Mouse (Mus musculus): ENCODE results near the gene Foxc2. TPM values are rescaled to one million over a fixed set of nuclear protein-coding genes. Genes with fewer than 3 reads are reported as not detected.

The Foxc2 gene
- 6.5 and 7.6 TPM in 2 replicates for polyA plus RNA-seq (2015; fragmentation: Nextera tagmentation; extraction: Ambion mirVana)

GRCm38 (mm10) chr8:121115948-121116347 is at the start of gene Foxc2:
Foxc2 (plus strand) TSS chr8:121116171.
- peaks cover 97% of the 10 kb centered on the region for H3K27me3 ChIP-seq
- H3K4me1 ChIP-seq (replicated peaks), result peaks cover 18% of the 10 kb centered on the region
- no peaks in the 10 kb centered on the region for H3K9me3 ChIP-seq
- ATAC-seq (ENCODE audit: low read depth), result 0 out of 2 replicates have a peak, but pooled peaks have one; percentile 41
- under 1% methylated on average over 25 of the region's 25 CpGs for WGBS
- peak within 1 kb of the TSS; percentile 73 for H3K27ac ChIP-seq (replicated peaks)
- H3K4me2 ChIP-seq, result peak within 1 kb of the TSS; percentile 59
- H3K9ac ChIP-seq, result peak within 1 kb of the TSS; percentile 61
- peak within 1 kb of the TSS; percentile 41 for H3K4me3 ChIP-seq
- H3K36me3 ChIP-seq, result no peaks in the 10 kb centered on the region

DNA sequence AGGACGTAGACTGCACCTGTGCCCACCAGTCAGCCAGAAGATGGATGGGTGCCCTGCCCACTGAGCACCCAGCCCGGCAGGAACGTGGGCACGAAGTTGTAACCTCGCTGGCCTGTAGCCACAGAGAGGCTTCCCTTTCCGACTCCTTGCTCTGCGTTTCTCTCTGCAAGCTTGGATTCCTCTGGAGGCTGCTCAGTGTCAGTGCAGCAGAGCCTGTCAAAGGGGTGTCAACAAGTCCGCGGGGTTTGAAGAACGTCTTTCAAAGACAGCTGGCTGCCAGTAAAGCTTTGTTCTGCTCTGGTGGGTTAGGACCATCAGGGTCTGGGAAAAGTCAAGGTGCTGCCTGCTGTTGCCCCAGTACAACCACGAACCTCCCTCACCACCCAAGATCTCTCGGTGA is 44.5 kb upstream of the Foxc2 start:
- Histone ChIP-seq H3K9ac (no peak overlapping the region), H3K36me3 (no peaks in the 10 kb centered on the region), H3K27ac (replicated peaks) (no peak overlapping the region), H3K4me3 (no peak overlapping the region), H3K27me3 (peaks cover 89% of the 10 kb centered on the region), H3K4me1 (replicated peaks) (peaks cover 17% of the 10 kb centered on the region), H3K4me2 (no peak overlapping the region), H3K9me3 (no peaks in the 10 kb centered on the region)
- 3% methylated on average over 12 of the region's 12 CpGs for WGBS
- no peak for ATAC-seq (ENCODE audit: low read depth)

GRCm38 (mm10) chr8:121072406-121073130 is 43.4 kb upstream of the Foxc2 start:
- Histone ChIP-seq H3K4me1 (replicated peaks) (peaks cover 17% of the 10 kb centered on the region), H3K4me2 (no peak overlapping the region), H3K9ac (no peak overlapping the region), H3K4me3 (no peak overlapping the region), H3K36me3 (no peaks in the 10 kb centered on the region), H3K27ac (replicated peaks) (no peak overlapping the region), H3K9me3 (no peaks in the 10 kb centered on the region), H3K27me3 (peaks cover 98% of the 10 kb centered on the region)
- no peak for ATAC-seq (ENCODE audit: low read depth)
- 8% methylated on average over 11 of the region's 11 CpGs for WGBS

DNA sequence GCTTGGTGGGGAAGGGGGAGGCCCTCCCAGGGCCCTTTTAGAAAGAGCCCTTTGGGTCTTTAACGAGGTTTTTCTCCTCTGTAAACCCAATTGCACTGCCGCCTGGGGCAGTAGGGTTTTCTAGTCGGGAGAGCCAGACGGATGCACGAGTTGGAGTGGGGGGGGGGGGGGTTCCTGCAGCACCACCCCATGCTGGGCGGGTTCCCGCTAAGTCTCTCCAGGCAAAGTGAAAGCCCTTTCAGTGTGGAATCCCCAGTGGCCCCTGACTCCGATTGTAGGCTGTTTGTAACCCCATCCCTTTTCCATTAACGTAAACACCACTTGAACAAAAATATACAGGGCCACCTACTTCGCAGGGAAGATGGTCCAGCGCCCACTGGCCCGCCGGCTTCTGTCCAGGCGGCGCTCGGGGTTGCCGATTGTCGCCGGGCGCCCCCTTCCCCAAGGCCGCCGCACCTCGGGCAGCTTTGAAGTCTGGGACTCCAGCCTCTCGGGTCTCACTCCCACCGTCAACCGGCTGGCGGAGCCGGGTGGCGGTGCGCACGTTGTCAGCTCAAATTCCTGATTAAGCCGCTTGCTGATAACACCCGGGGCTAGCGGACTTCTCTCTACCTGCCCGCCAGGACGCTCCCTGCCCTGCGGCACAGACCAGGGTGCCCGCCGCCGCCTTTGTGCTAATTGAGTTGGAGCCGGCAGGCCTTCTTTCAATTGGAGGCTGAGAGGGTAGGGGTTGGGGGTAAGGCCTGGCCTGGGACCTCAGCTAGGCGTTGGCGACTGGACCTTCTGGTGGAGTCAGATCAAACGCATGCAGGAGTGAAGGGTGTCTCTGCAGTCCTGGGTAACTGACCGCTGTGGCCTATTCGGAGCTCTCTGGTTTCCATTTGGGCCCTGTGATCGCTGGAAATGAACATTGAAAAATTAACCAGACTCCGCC is 42.5 kb upstream of the Foxc2 start:
- no peak for ATAC-seq (ENCODE audit: low read depth)
- Histone ChIP-seq H3K36me3 (no peaks in the 10 kb centered on the region), H3K4me1 (replicated peaks) (peaks cover 17% of the 10 kb centered on the region), H3K9ac (no peak overlapping the region), H3K27ac (replicated peaks) (no peak overlapping the region), H3K4me3 (no peak overlapping the region), H3K4me2 (peak overlapping the region; percentile 26; the same call in 1 of the 2 replicates), H3K27me3 (peaks cover 99% of the 10 kb centered on the region), H3K9me3 (0 out of 2 replicates have a peak, but pooled peaks cover 3% of the 10 kb centered on the region)
- under 1% methylated on average over 48 of the region's 48 CpGs for WGBS

DNA sequence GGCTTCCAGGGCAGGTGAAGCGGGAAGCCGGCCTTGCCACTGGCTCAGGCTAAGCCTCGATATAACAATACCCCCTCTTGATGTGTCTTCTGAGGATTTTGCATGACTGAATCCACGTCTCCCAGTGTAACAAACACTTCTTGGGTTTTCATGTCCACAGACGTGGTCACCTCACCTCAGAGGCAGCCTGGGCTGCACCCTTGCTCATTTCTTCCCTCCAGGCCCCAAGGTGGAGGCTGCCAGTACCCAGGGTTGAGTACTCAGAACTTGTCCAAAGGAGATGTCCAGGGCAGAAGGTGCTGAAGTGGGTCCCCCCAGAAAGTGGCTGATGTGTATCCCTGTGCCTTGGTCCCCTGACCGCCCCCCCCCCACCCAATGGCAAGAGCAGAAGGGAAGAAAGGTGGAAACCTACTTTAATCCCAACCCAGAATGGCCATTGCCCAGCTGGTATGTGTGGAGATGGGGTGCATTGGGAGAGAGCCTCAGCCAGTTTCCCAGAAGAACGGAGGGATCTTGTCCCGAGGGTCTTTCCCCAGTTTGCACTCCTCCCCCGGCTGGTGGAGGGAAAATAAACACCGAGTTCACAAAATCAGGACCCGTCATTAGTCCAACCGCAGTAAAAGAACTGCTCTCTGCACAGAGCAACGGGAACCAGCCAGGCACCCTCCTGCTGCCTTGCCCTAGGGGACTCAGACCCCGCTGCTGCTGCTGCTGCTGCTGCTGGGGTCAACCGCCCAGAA is 41.7 kb upstream of the Foxc2 start:
- no peak for ATAC-seq (ENCODE audit: low read depth)
- Histone ChIP-seq H3K9me3 (0 out of 2 replicates have a peak, but pooled peaks cover 3% of the 10 kb centered on the region), H3K27me3 (peaks cover 99% of the 10 kb centered on the region), H3K9ac (no peak overlapping the region), H3K4me2 (no peak overlapping the region), H3K4me1 (replicated peaks) (peaks cover 17% of the 10 kb centered on the region), H3K27ac (replicated peaks) (no peak overlapping the region), H3K4me3 (no peak overlapping the region), H3K36me3 (no peaks in the 10 kb centered on the region)
- WGBS, result under 1% methylated on average over 15 of the region's 15 CpGs

DNA sequence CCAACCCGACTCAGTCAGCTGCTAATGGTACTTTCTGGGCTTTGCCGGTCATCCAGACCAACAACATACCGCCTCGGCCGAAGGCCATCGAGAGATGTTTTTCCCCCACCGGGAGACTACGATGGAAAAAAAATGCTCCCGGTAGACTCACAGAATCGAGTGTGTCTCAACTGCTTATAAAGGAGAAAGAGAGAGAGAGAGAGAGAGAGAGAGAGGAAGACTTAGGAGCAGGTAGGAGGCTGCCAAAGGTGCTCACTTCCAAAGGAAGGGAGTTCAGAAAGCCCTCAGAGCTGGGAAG is 41.2 kb upstream of the Foxc2 start:
- Histone ChIP-seq H3K9ac (no peak overlapping the region), H3K4me1 (replicated peaks) (peaks cover 17% of the 10 kb centered on the region), H3K4me3 (no peak overlapping the region), H3K27me3 (peaks cover 99% of the 10 kb centered on the region), H3K27ac (replicated peaks) (no peak overlapping the region), H3K9me3 (0 out of 2 replicates have a peak, but pooled peaks cover 3% of the 10 kb centered on the region), H3K4me2 (no peak overlapping the region), H3K36me3 (no peaks in the 10 kb centered on the region)
- no peak for ATAC-seq (ENCODE audit: low read depth)
- WGBS, result 1% methylated on average over 10 of the region's 10 CpGs

- under 1% methylated on average over 13 of the region's 13 CpGs for WGBS
These were observed 40.0 kb upstream of the Foxc2 start for GRCm38 (mm10) chr8:121075936-121076335.

GRCm38 (mm10) chr8:121076555-121076954 is 39.4 kb upstream of the Foxc2 start:
- H3K36me3 ChIP-seq, result no peaks in the 10 kb centered on the region
- H3K27ac ChIP-seq (replicated peaks), result no peak overlapping the region
- H3K9ac ChIP-seq, result no peak overlapping the region
- no peak overlapping the region for H3K4me3 ChIP-seq
- 0 out of 2 replicates have a peak, but pooled peaks cover 3% of the 10 kb centered on the region for H3K9me3 ChIP-seq
- H3K4me1 ChIP-seq (replicated peaks), result peaks cover 5% of the 10 kb centered on the region; the same call in 1 of the 2 replicates
- no peak overlapping the region for H3K4me2 ChIP-seq
- WGBS, result 2% methylated on average over 7 of the region's 7 CpGs
- no peak for ATAC-seq (ENCODE audit: low read depth)
- peaks cover 99% of the 10 kb centered on the region for H3K27me3 ChIP-seq

More at GRCm38 (mm10) chr8:121075936-121076335, 40.0 kb upstream of the Foxc2 start:
- no peak overlapping the region for H3K27ac ChIP-seq (replicated peaks)
- H3K36me3 ChIP-seq, result no peaks in the 10 kb centered on the region
- no peak overlapping the region for H3K4me3 ChIP-seq
- no peak overlapping the region for H3K4me2 ChIP-seq
- H3K27me3 ChIP-seq, result peaks cover 99% of the 10 kb centered on the region
- H3K9me3 ChIP-seq, result 0 out of 2 replicates have a peak, but pooled peaks cover 3% of the 10 kb centered on the region
- H3K9ac ChIP-seq, result no peak overlapping the region
- peaks cover 11% of the 10 kb centered on the region for H3K4me1 ChIP-seq (replicated peaks)
- no peak for ATAC-seq (ENCODE audit: low read depth)

GRCm38 (mm10) chr8:121078721-121079120 is 37.2 kb upstream of the Foxc2 start:
- 1% methylated on average over 14 of the region's 14 CpGs for WGBS
- H3K36me3 ChIP-seq, result no peaks in the 10 kb centered on the region
- 0 out of 2 replicates have a peak, but pooled peaks cover 3% of the 10 kb centered on the region for H3K9me3 ChIP-seq
- no peak overlapping the region for H3K27ac ChIP-seq (replicated peaks)
- peaks cover 11% of the 10 kb centered on the region for H3K4me1 ChIP-seq (replicated peaks)
- no peak overlapping the region for H3K9ac ChIP-seq
- no peak overlapping the region for H3K4me3 ChIP-seq
- no peak for ATAC-seq (ENCODE audit: low read depth)
- no peak overlapping the region for H3K4me2 ChIP-seq
- H3K27me3 ChIP-seq, result peaks cover 99% of the 10 kb centered on the region

GRCm38 (mm10) chr8:121079201-121079600 is 36.8 kb upstream of the Foxc2 start:
- Histone ChIP-seq H3K4me3 (no peak overlapping the region), H3K27me3 (peaks cover 99% of the 10 kb centered on the region), H3K9me3 (0 out of 2 replicates have a peak, but pooled peaks cover 3% of the 10 kb centered on the region), H3K27ac (replicated peaks) (no peak overlapping the region), H3K9ac (no peak overlapping the region), H3K4me2 (no peak overlapping the region), H3K36me3 (no peaks in the 10 kb centered on the region), H3K4me1 (replicated peaks) (peaks cover 15% of the 10 kb centered on the region)
- no peak for ATAC-seq (ENCODE audit: low read depth)
- 1% methylated on average over 7 of the region's 7 CpGs for WGBS

DNA sequence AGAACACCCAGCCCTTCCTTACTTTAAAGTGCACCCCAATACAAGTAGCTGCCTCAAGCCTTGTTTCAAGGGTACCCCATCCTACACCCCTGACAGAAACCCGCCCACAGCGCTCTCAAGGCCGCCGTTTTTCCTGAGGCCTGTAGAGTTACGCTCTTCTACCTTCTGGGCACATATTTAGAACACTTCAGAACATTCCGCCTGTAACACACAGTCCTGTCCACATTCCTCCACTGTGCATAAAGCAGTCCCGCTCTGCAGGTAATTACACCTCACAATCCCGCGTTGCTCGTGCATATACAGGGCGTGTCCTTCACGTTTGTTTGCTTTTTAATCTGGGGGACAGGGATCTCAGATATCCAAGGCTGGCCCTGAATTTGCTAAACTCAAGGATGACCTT is 36.0 kb upstream of the Foxc2 start:
- H3K4me1 ChIP-seq (replicated peaks), result peaks cover 23% of the 10 kb centered on the region
- H3K27me3 ChIP-seq, result peaks cover 99% of the 10 kb centered on the region
- no peak overlapping the region for H3K4me3 ChIP-seq
- no peaks in the 10 kb centered on the region for H3K36me3 ChIP-seq
- H3K4me2 ChIP-seq, result no peak overlapping the region
- no peak overlapping the region for H3K9ac ChIP-seq
- no peak overlapping the region for H3K27ac ChIP-seq (replicated peaks)
- 0 out of 2 replicates have a peak, but pooled peaks cover 3% of the 10 kb centered on the region for H3K9me3 ChIP-seq
- 5% methylated on average over 12 of the region's 12 CpGs for WGBS
- no peak for ATAC-seq (ENCODE audit: low read depth)

All from neural tube, embryonic 13.5 days (tissue).